In genomic region chr19:9067292-9067691, GRCm38 (mm10) we compare ENCODE assay signal across 19 mouse cellular contexts. TPM values are rescaled to one million over a fixed set of nuclear protein-coding genes. Genes with fewer than 3 reads are reported as not detected.
DNase-seq lines count a peak whose midpoint lies in the region; ATAC-seq and TF ChIP-seq lines count a peak whose summit lies in the region.
"Had no signal": no experiment of that assay in that cellular context is flagged by ENCODE, and none has a peak within 500 bp of the region (broad histone marks: within the 10 kb centered on the region; RNA-seq: fewer than 3 reads in every experiment).

No protein-coding gene starts in this region.

- no peaks in the 10 kb centered on the region for H3K27me3 ChIP-seq in intestine, embryonic 14.5 days (replicated peaks; ENCODE audit: control insufficient read depth, insufficient read depth, low read length)
- no peaks in the 10 kb centered on the region for H3K27me3 ChIP-seq in intestine, embryonic 16.5 days (replicated peaks; ENCODE audit: control insufficient read depth, insufficient read depth, low read length)
- no peaks in the 10 kb centered on the region for H3K27me3 ChIP-seq in lung, postnatal 0 days (replicated peaks; ENCODE audit: insufficient read depth, low read length)
- H3K27me3 ChIP-seq: liver, embryonic 15.5 days; Patski had no signal

- no peak for TF ChIP-seq CTCF in lung, postnatal 0 days (IDR thresholded peaks at IDR 0.05)

- no peak overlapping the region for H3K4me2 ChIP-seq in intestine, embryonic 14.5 days (ENCODE audit: low read length)
- H3K4me2 ChIP-seq in intestine, embryonic 16.5 days (ENCODE audit: low read depth, low read length): no peak overlapping the region
- no peak overlapping the region for H3K4me2 ChIP-seq in lung, postnatal 0 days (replicated peaks; ENCODE audit: low read depth, low read length)
- H3K4me2 ChIP-seq: liver, embryonic 15.5 days had no signal

- WGBS in intestine, embryonic 14.5 days: 75% methylated on average over 5 of the region's 5 CpGs
- 70% methylated on average over 5 of the region's 5 CpGs for WGBS in intestine, embryonic 16.5 days
- WGBS in lung, postnatal 0 days: 80% methylated on average over 5 of the region's 5 CpGs

- peaks cover 53% of the 10 kb centered on the region for H3K4me1 ChIP-seq in intestine, embryonic 14.5 days (replicated peaks; ENCODE audit: control insufficient read depth, insufficient read depth, low read length)
- peaks cover 31% of the 10 kb centered on the region for H3K4me1 ChIP-seq in intestine, embryonic 16.5 days (ENCODE audit: control insufficient read depth, insufficient read depth, low read length)
- H3K4me1 ChIP-seq in lung, postnatal 0 days (ENCODE audit: insufficient read depth, low read depth, low read length): peaks cover 24% of the 10 kb centered on the region

- DNase-seq in intestine, embryonic 14.5 days (ENCODE audit: low spot score): no peak
- peak; percentile 61 for DNase-seq in CD4-positive helper T cell, adult 2 months (ENCODE audit: low read depth, low spot score)
- DNase-seq in lung, postnatal 0 days (ENCODE audit: low spot score): no peak
- DNase-seq in right cerebral cortex, postnatal 36 days (ENCODE audit: low spot score in 2 of 2): no peak
- no peak for DNase-seq in adipocyte (ENCODE audit: low spot score)
- DNase-seq: adrenal gland, postnatal 10 days; cerebellum, adult 9-11 months; kidney, postnatal 14 days; lung, postnatal 36 days had no signal

- TF ChIP-seq EP300 in lung, postnatal 0 days (IDR thresholded peaks at IDR 0.05): no peak

- H3K9ac ChIP-seq in intestine, embryonic 14.5 days (ENCODE audit: low read length): no peak overlapping the region
- no peak overlapping the region for H3K9ac ChIP-seq in intestine, embryonic 16.5 days (ENCODE audit: low read depth, low read length)
- H3K9ac ChIP-seq in lung, postnatal 0 days (replicated peaks; ENCODE audit: low read depth): no peak overlapping the region
- H3K9ac ChIP-seq: liver, embryonic 15.5 days had no signal

- no peak overlapping the region for H3K4me3 ChIP-seq in intestine, embryonic 14.5 days (ENCODE audit: low read depth, low read length)
- H3K4me3 ChIP-seq in intestine, embryonic 16.5 days (ENCODE audit: low read length): no peak overlapping the region
- H3K4me3 ChIP-seq in lung, postnatal 0 days (ENCODE audit: low read depth, low read length): no peak overlapping the region
- H3K4me3 ChIP-seq: embryonic facial prominence, embryonic 10.5 days; liver, embryonic 15.5 days had no signal

- H3K36me3 ChIP-seq in intestine, embryonic 14.5 days (ENCODE audit: control insufficient read depth, insufficient read depth, low read length): no peaks in the 10 kb centered on the region
- no peaks in the 10 kb centered on the region for H3K36me3 ChIP-seq in intestine, embryonic 16.5 days (ENCODE audit: control insufficient read depth, insufficient read depth, low read length)
- H3K36me3 ChIP-seq in lung, postnatal 0 days (ENCODE audit: insufficient read depth, low read length): no peaks in the 10 kb centered on the region
- H3K36me3 ChIP-seq: embryonic facial prominence, embryonic 10.5 days; liver, embryonic 15.5 days had no signal

- peak overlapping the region; percentile 87 for H3K27ac ChIP-seq in intestine, embryonic 14.5 days (ENCODE audit: low read depth)
- no peak overlapping the region for H3K27ac ChIP-seq in intestine, embryonic 16.5 days (ENCODE audit: low read length)
- H3K27ac ChIP-seq in lung, postnatal 0 days (ENCODE audit: low read length): no peak overlapping the region
- H3K27ac ChIP-seq: embryonic facial prominence, embryonic 10.5 days; liver, embryonic 15.5 days had no signal

- H3K9me3 ChIP-seq in intestine, embryonic 14.5 days (ENCODE audit: control insufficient read depth, low read length): no peaks in the 10 kb centered on the region
- no peaks in the 10 kb centered on the region for H3K9me3 ChIP-seq in intestine, embryonic 16.5 days (ENCODE audit: control insufficient read depth, low read length)
- H3K9me3 ChIP-seq in lung, postnatal 0 days (ENCODE audit: low read length): no peaks in the 10 kb centered on the region
- H3K9me3 ChIP-seq: embryonic facial prominence, embryonic 10.5 days; liver, embryonic 15.5 days had no signal

- ATAC-seq in intestine, embryonic 14.5 days (replicated peaks; ENCODE audit: low FRiP score, low TSS enrichment, low read depth): no peak
- ATAC-seq in intestine, embryonic 16.5 days: no peak
- peak; percentile 16 for ATAC-seq in common myeloid progenitor, adult 5-6 weeks (replicated peaks; ENCODE audit: low read depth, poor library complexity, severe bottlenecking)
- ATAC-seq in neutrophil, adult 5-6 weeks (ENCODE audit: extremely low read depth, insufficient number of reproducible peaks, low FRiP score, poor library complexity, severe bottlenecking): peak; percentile 57
- no peak for ATAC-seq in lung, postnatal 0 days
- ATAC-seq: midbrain, embryonic 16.5 days; Patski had no signal

RNA-seq across cellular contexts. Expression of gene Scgb1a1, which starts 20.5 kb away (rescaled TPM):
- polyA plus RNA-seq in intestine, embryonic 14.5 days (2014; fragmentation: Nextera tagmentation; extraction: Ambion mirVana): not detected in 2 replicates
- polyA plus RNA-seq in intestine, embryonic 16.5 days (2015; fragmentation: Nextera tagmentation; extraction: Ambion mirVana): not detected in 2 replicates
- total RNA-seq in common myeloid progenitor, adult 5-6 weeks (2017): not detected in 2 replicates
- not detected in 2 replicates for total RNA-seq in neutrophil, adult 5-6 weeks (2017)
- 26,192 and 26,425 TPM in 2 replicates for polyA plus RNA-seq in lung, postnatal 0 days (2015; fragmentation: Nextera tagmentation; extraction: Ambion mirVana)
- total RNA-seq: layer of hippocampus, postnatal 14 days had no signal
- polyA plus RNA-seq: embryonic facial prominence, embryonic 10.5 days; limb, embryonic 11.5 days; liver, embryonic 15.5 days; midbrain, embryonic 16.5 days; neural tube, embryonic 14.5 days; Patski had no signal

Comparison
In these comparisons a context has a peak if more than half of its experiments do, and no peak if none do; other contexts are left out.
1. ATAC-seq: peak in common myeloid progenitor, adult 5-6 weeks (single experiment) and neutrophil, adult 5-6 weeks (single experiment); none in intestine, embryonic 14.5 days (single experiment), intestine, embryonic 16.5 days (single experiment) and lung, postnatal 0 days (single experiment).
2. RNA of gene Scgb1a1, which starts 20.5 kb away (polyA plus RNA-seq): 26,192 to 26,425 TPM in lung, postnatal 0 days; not detected in intestine, embryonic 14.5 days and not detected in intestine, embryonic 16.5 days; every median in the first group is over 1,000 times any median in the second.